Mouse (Mus musculus): Measurements from ENCODE around the gene Anp32a. TPM values are rescaled to one million over a fixed set of nuclear protein-coding genes. Genes with fewer than 3 reads are reported as not detected.

Anp32a gene
- polyA plus RNA-seq, 1 experiment = 263 TPM

GRCm38 (mm10) chr9:62373222-62374123, 32.4 kb downstream of the Anp32a start:
- Histone ChIP-seq H3K4me1 (peaks cover 62% of the 10 kb centered on the region), H3K36me3 (replicated peaks; ENCODE audit: low read length) (peaks cover 96% of the 10 kb centered on the region), H3K9me3 (no peaks in the 10 kb centered on the region)

GRCm38 (mm10) chr9:62374276-62374675, 33.2 kb downstream of the Anp32a start:
- peaks cover 54% of the 10 kb centered on the region for H3K4me1 ChIP-seq
- TF ChIP-seq GATA1 (IDR thresholded peaks at IDR 0.05; ENCODE audit: borderline replicate concordance, low read length) (no peak), FLI1 (IDR thresholded peaks at IDR 0.05; ENCODE audit: low read length) (no peak)
- no peaks in the 10 kb centered on the region for H3K9me3 ChIP-seq
- H3K4me3 ChIP-seq (replicated peaks) = peak overlapping the region; percentile 15
- H3K27me3 ChIP-seq (replicated peaks) = no peaks in the 10 kb centered on the region
- H3K36me3 ChIP-seq (replicated peaks; ENCODE audit: low read length) = peaks cover 95% of the 10 kb centered on the region

More at GRCm38 (mm10) chr9:62373222-62374123, 32.4 kb downstream of the Anp32a start:
- Histone ChIP-seq H3K27me3 (replicated peaks) (no peaks in the 10 kb centered on the region), H3K4me3 (replicated peaks) (peak overlapping the region; percentile 29)
- no peak for TF ChIP-seq FLI1 (IDR thresholded peaks at IDR 0.05; ENCODE audit: low read length)

GRCm38 (mm10) chr9:62377897-62378296, 36.8 kb downstream of the Anp32a start:
- H3K4me1 ChIP-seq = peaks cover 20% of the 10 kb centered on the region
- H3K36me3 ChIP-seq (replicated peaks; ENCODE audit: low read length) = peaks cover 78% of the 10 kb centered on the region

GRCm38 (mm10) chr9:62380351-62380750, 39.3 kb downstream of the Anp32a start:
- peaks cover 4% of the 10 kb centered on the region for H3K27me3 ChIP-seq (replicated peaks)
- peaks cover 4% of the 10 kb centered on the region for H3K4me1 ChIP-seq
- no peaks in the 10 kb centered on the region for H3K9me3 ChIP-seq
- no peak overlapping the region for H3K4me3 ChIP-seq (replicated peaks)
- H3K36me3 ChIP-seq (replicated peaks; ENCODE audit: low read length) = peaks cover 53% of the 10 kb centered on the region
- TF ChIP-seq GATA1 (IDR thresholded peaks at IDR 0.05; ENCODE audit: borderline replicate concordance, low read length) (no peak), FLI1 (IDR thresholded peaks at IDR 0.05; ENCODE audit: low read length) (no peak)

More at GRCm38 (mm10) chr9:62377897-62378296, 36.8 kb downstream of the Anp32a start:
- Histone ChIP-seq H3K27me3 (replicated peaks) (no peaks in the 10 kb centered on the region), H3K4me3 (replicated peaks) (no peak overlapping the region), H3K9me3 (no peaks in the 10 kb centered on the region)
- TF ChIP-seq FLI1 (IDR thresholded peaks at IDR 0.05; ENCODE audit: low read length) (no peak), GATA1 (IDR thresholded peaks at IDR 0.05; ENCODE audit: borderline replicate concordance, low read length) (no peak)

- Histone ChIP-seq H3K36me3 (replicated peaks; ENCODE audit: low read length) (peaks cover 42% of the 10 kb centered on the region), H3K4me3 (replicated peaks) (no peak overlapping the region), H3K4me1 (peaks cover 4% of the 10 kb centered on the region), H3K9me3 (no peaks in the 10 kb centered on the region), H3K27me3 (replicated peaks) (peaks cover 10% of the 10 kb centered on the region)
- no peak for TF ChIP-seq GATA1 (IDR thresholded peaks at IDR 0.05; ENCODE audit: borderline replicate concordance, low read length)
- TF ChIP-seq FLI1 (IDR thresholded peaks at IDR 0.05; ENCODE audit: low read length) = no peak
These were observed 40.4 kb downstream of the Anp32a start for GRCm38 (mm10) chr9:62381402-62381913.

- Histone ChIP-seq H3K36me3 (replicated peaks; ENCODE audit: low read length) (peaks cover 31% of the 10 kb centered on the region), H3K9me3 (no peaks in the 10 kb centered on the region), H3K4me1 (peaks cover 6% of the 10 kb centered on the region), H3K27me3 (replicated peaks) (peaks cover 17% of the 10 kb centered on the region), H3K4me3 (replicated peaks) (no peak overlapping the region)
- TF ChIP-seq FLI1 (IDR thresholded peaks at IDR 0.05; ENCODE audit: low read length) (no peak), GATA1 (IDR thresholded peaks at IDR 0.05; ENCODE audit: borderline replicate concordance, low read length) (no peak)
These were observed 41.5 kb downstream of the Anp32a start for GRCm38 (mm10) chr9:62382519-62383084.

GRCm38 (mm10) chr9:62385062-62385461, 44.0 kb downstream of the Anp32a start:
- H3K4me3 ChIP-seq (replicated peaks) = no peak overlapping the region
- peaks cover 9% of the 10 kb centered on the region for H3K36me3 ChIP-seq (replicated peaks; ENCODE audit: low read length)
- H3K4me1 ChIP-seq = peaks cover 8% of the 10 kb centered on the region
- TF ChIP-seq FLI1 (IDR thresholded peaks at IDR 0.05; ENCODE audit: low read length) (no peak), GATA1 (IDR thresholded peaks at IDR 0.05; ENCODE audit: borderline replicate concordance, low read length) (no peak)
- no peaks in the 10 kb centered on the region for H3K9me3 ChIP-seq
- peaks cover 20% of the 10 kb centered on the region for H3K27me3 ChIP-seq (replicated peaks)

GRCm38 (mm10) chr9:62385727-62386518, 44.8 kb downstream of the Anp32a start:
- H3K4me1 ChIP-seq = peaks cover 8% of the 10 kb centered on the region
- H3K36me3 ChIP-seq (replicated peaks; ENCODE audit: low read length) = no peaks in the 10 kb centered on the region
- H3K4me3 ChIP-seq (replicated peaks) = no peak overlapping the region
- H3K27me3 ChIP-seq (replicated peaks) = peaks cover 20% of the 10 kb centered on the region
- H3K9me3 ChIP-seq = no peaks in the 10 kb centered on the region
- TF ChIP-seq FLI1 (IDR thresholded peaks at IDR 0.05; ENCODE audit: low read length) (no peak), GATA1 (IDR thresholded peaks at IDR 0.05; ENCODE audit: borderline replicate concordance, low read length) (no peak)

GRCm38 (mm10) chr9:62389735-62390134, 48.6 kb downstream of the Anp32a start:
- Histone ChIP-seq H3K27me3 (replicated peaks) (peaks cover 24% of the 10 kb centered on the region), H3K36me3 (replicated peaks; ENCODE audit: low read length) (no peaks in the 10 kb centered on the region), H3K4me3 (replicated peaks) (no peak overlapping the region), H3K4me1 (peaks cover 8% of the 10 kb centered on the region), H3K9me3 (no peaks in the 10 kb centered on the region)
- no peak for TF ChIP-seq FLI1 (IDR thresholded peaks at IDR 0.05; ENCODE audit: low read length)

All from megakaryocyte, embryonic 14.5 days (primary cell).